8 mouse cellular contexts compared by ENCODE assay signal in the genomic region with DNA sequence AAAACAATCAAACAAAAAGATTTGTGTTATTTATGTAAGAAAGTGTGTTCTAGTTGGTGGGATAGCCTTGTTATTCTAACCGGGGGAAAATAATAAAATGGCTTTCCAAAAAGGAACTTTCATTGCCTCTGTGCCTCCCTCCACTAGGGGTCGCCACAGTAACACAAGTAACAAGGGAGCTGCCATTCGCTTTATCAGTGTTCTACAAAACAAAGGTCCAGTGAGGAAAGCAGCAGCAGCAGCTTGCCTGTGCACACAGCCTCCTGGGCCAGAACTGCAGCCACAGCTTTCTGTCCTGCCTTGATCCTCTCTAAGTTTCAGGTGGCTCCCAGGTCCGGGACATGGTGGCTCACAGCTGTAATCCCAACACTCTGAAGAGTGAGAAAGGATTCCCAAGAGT. TPM values are rescaled to one million over a fixed set of nuclear protein-coding genes. Genes with fewer than 3 reads are reported as not detected.
DNase-seq lines count a peak whose midpoint lies in the region; ATAC-seq and TF ChIP-seq lines count a peak whose summit lies in the region.

No protein-coding gene starts in this region.

- peak; percentile 93 for TF ChIP-seq CTCF in forebrain, postnatal 0 days (IDR thresholded peaks at IDR 0.05; ENCODE audit: low read depth)

- DNase-seq in Muller cell, postnatal 12 days (ENCODE audit: inconsistent ontology term): peak; percentile 72
- peak; percentile 88 for DNase-seq in forebrain, postnatal 0 days
- DNase-seq in layer of hippocampus, postnatal 10 days (ENCODE audit: low spot score in 2 of 2): peak; percentile 86 to 88
- DNase-seq in lung, postnatal 25 days (ENCODE audit: low spot score): peak; percentile 87
- peak; percentile 84 for DNase-seq in right cerebral cortex, adult 18-20 months
- DNase-seq in yolk sac, embryonic 10.5 days (ENCODE audit: low spot score): peak; percentile 66

- ATAC-seq in cerebellum, adult (ENCODE audit: insufficient number of reproducible peaks, low FRiP score, low TSS enrichment): peak; percentile 64
- peak; percentile 66 for ATAC-seq in forebrain, postnatal 0 days
- no peak for ATAC-seq in hindbrain, embryonic 13.5 days (ENCODE audit: low FRiP score)

- WGBS in forebrain, postnatal 0 days: 0% methylated on average over 4 of the region's 4 CpGs
- WGBS in hindbrain, embryonic 13.5 days: 3% methylated on average over 4 of the region's 4 CpGs

- H3K27me3 ChIP-seq in forebrain, postnatal 0 days (ENCODE audit: insufficient read depth, low read length): no peaks in the 10 kb centered on the region
- H3K27me3 ChIP-seq in hindbrain, embryonic 13.5 days: peaks cover 16% of the 10 kb centered on the region

- H3K4me1 ChIP-seq in forebrain, postnatal 0 days (ENCODE audit: insufficient read depth): no peaks in the 10 kb centered on the region
- peaks cover 22% of the 10 kb centered on the region for H3K4me1 ChIP-seq in hindbrain, embryonic 13.5 days (replicated peaks)

- no peak overlapping the region for H3K4me2 ChIP-seq in forebrain, postnatal 0 days (ENCODE audit: low read depth)
- H3K4me2 ChIP-seq in hindbrain, embryonic 13.5 days: no peak overlapping the region

- H3K4me3 ChIP-seq in forebrain, postnatal 0 days (ENCODE audit: low read depth, low read length): no peak overlapping the region
- no peak overlapping the region for H3K4me3 ChIP-seq in hindbrain, embryonic 13.5 days

- peak overlapping the region; percentile 54 for H3K27ac ChIP-seq in forebrain, postnatal 0 days (ENCODE audit: low read depth, low read length)
- peak overlapping the region; percentile 88 for H3K27ac ChIP-seq in hindbrain, embryonic 13.5 days

- no peaks in the 10 kb centered on the region for H3K9me3 ChIP-seq in forebrain, postnatal 0 days (ENCODE audit: low read length)
- H3K9me3 ChIP-seq in hindbrain, embryonic 13.5 days: no peaks in the 10 kb centered on the region

- no peak overlapping the region for H3K9ac ChIP-seq in forebrain, postnatal 0 days
- H3K9ac ChIP-seq in hindbrain, embryonic 13.5 days: no peak overlapping the region

- peaks cover 6% of the 10 kb centered on the region for H3K36me3 ChIP-seq in forebrain, postnatal 0 days (ENCODE audit: insufficient read depth)
- peaks cover 9% of the 10 kb centered on the region for H3K36me3 ChIP-seq in hindbrain, embryonic 13.5 days

RNA-seq across cellular contexts. Expression of a gene that starts 2.8 kb away (rescaled TPM):
- total RNA-seq in forebrain, postnatal 0 days (2014; rRNA removed): 0.15 and 1.3 TPM in 2 replicates
- polyA plus RNA-seq in forebrain, postnatal 0 days (2015; fragmentation: Nextera tagmentation; extraction: Ambion mirVana): 0.58 and 0.96 TPM in 2 replicates
- 0.71 and 1.4 TPM in 2 replicates for polyA plus RNA-seq in hindbrain, embryonic 13.5 days (2015; fragmentation: Nextera tagmentation; extraction: Ambion mirVana)
- 1 to 10 TPM in 1 of 2 experiments, under 1 TPM in 1; 0.98 to 2.6 TPM for total RNA-seq in layer of hippocampus, postnatal 10 days (2021)

RNA-seq across cellular contexts. Expression of a gene that starts 10.0 kb away (rescaled TPM):
- 101 and 124 TPM in 2 replicates for total RNA-seq in forebrain, postnatal 0 days (2014; rRNA removed)
- 14.8 and 15.4 TPM in 2 replicates for polyA plus RNA-seq in forebrain, postnatal 0 days (2015; fragmentation: Nextera tagmentation; extraction: Ambion mirVana)
- polyA plus RNA-seq in hindbrain, embryonic 13.5 days (2015; fragmentation: Nextera tagmentation; extraction: Ambion mirVana): 8.7 and 9.7 TPM in 2 replicates
- 10 to 100 TPM; 70.3 to 72.1 TPM for total RNA-seq in layer of hippocampus, postnatal 10 days (2021)

RNA-seq across cellular contexts. Expression of a gene that starts 22.7 kb away (rescaled TPM):
- 0.19 TPM in 1 of 2 replicates, not detected in the other for total RNA-seq in forebrain, postnatal 0 days (2014; rRNA removed)
- polyA plus RNA-seq in forebrain, postnatal 0 days (2015; fragmentation: Nextera tagmentation; extraction: Ambion mirVana): 3.2 and 4.6 TPM in 2 replicates
- 3.5 and 4.7 TPM in 2 replicates for polyA plus RNA-seq in hindbrain, embryonic 13.5 days (2015; fragmentation: Nextera tagmentation; extraction: Ambion mirVana)
- total RNA-seq in layer of hippocampus, postnatal 10 days (2021): not detected

RNA-seq across cellular contexts. Expression of a gene that starts 49.9 kb away (rescaled TPM):
- 116 and 148 TPM in 2 replicates for total RNA-seq in forebrain, postnatal 0 days (2014; rRNA removed)
- 73.2 and 75.8 TPM in 2 replicates for polyA plus RNA-seq in forebrain, postnatal 0 days (2015; fragmentation: Nextera tagmentation; extraction: Ambion mirVana)
- polyA plus RNA-seq in hindbrain, embryonic 13.5 days (2015; fragmentation: Nextera tagmentation; extraction: Ambion mirVana): 70.8 and 75.4 TPM in 2 replicates
- total RNA-seq in layer of hippocampus, postnatal 10 days (2021): 100 to 1,000 TPM; 126 to 129 TPM

RNA-seq across cellular contexts. Expression of a gene that starts 51.8 kb away (rescaled TPM):
- total RNA-seq in forebrain, postnatal 0 days (2014; rRNA removed): not detected in 2 replicates
- not detected in 2 replicates for polyA plus RNA-seq in forebrain, postnatal 0 days (2015; fragmentation: Nextera tagmentation; extraction: Ambion mirVana)
- not detected in 2 replicates for polyA plus RNA-seq in hindbrain, embryonic 13.5 days (2015; fragmentation: Nextera tagmentation; extraction: Ambion mirVana)
- not detected for total RNA-seq in layer of hippocampus, postnatal 10 days (2021)
